Mouse (Mus musculus) gastrocnemius, postnatal 10 days (tissue): ENCODE measurements around the gene Aldh3b1. TPM values are rescaled to one million over a fixed set of nuclear protein-coding genes. Genes with fewer than 3 reads are reported as not detected.

Experiments used
- DNase-seq: peaks from one replicate; pipeline ENCODE4 v3.0.0; 2021; ENCODE audit warnings: mixed read lengths
- total RNA-seq, 2 experiments: library from RNA; stranded (reverse); gene quantifications; 2 replicates each; pipeline ENCODE4 v1.2.3; 2021

The Aldh3b1 gene
- total RNA-seq, 2 experiments from 2014 or later, result 4.2 to 5.7 TPM

DNA sequence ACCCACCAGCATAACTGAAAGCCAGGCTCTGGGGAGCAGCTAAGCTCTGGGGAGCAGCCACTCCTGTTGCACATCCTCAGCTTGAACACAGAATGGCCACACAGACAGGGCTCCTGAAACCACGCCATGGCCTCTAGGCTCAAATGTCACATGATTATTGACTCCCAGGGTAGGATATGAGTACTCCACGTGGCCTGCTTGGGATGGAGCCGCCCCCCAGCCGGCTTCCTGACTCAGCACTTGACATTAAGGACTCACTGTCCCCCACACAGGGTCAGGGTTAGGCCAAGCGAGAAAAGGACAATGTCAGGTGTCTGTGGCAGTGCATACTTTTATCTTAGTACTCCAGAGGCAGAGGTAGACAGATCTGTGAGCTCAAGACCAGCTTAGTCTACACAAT is 19.4 kb downstream of the Aldh3b1 start:
- no peak for DNase-seq

DNA sequence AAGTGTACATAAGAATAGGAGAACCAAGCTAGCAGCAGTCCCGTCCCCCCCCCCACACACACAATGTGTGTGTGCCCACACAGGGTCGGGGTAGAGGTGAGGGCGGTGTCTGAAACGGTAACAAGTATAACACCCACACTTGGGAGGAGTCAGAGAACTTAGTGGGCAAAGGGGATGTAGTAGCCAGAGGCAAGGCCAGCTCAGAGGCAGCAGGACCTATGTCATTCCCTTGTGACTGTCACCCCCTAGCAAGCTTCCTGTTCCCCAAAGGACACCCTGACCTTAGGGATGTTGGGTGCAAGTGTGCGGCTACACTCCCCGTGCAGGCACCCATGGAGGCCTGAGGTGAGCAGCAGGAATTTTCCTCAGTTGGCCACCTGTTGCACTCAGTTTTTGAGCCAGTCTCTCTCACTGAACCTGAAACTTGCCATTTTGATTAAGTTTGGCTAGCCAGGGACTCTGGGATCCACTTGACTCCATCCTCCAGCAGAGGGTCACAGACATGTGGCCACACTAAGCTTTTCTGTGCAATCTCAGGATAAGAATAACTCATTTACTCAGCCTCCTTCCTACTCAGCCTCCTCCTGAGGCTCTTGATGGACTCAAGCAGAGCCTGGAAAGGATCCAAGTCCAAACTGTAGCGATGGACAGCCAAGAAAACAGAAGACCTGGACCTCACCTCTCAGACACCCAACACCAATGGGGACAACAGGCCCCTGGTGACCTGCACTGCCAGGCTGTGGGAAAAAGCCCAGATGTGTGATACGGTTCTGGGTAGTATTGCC is 21.5 kb downstream of the Aldh3b1 start:
- DNase-seq, result no peak

- peak; percentile 74 for DNase-seq
Measured at GRCm38 (mm10) chr19:3906795-3907786, 22.5 kb downstream of the Aldh3b1 start, which contains the start of gene Tcirg1. Gene Tcirg1, minus strand, starts transcription at chr19:3907133.

- no peak for DNase-seq
Measured at GRCm38 (mm10) chr19:3906326-3906725, 23.3 kb downstream of the Aldh3b1 start.

DNA sequence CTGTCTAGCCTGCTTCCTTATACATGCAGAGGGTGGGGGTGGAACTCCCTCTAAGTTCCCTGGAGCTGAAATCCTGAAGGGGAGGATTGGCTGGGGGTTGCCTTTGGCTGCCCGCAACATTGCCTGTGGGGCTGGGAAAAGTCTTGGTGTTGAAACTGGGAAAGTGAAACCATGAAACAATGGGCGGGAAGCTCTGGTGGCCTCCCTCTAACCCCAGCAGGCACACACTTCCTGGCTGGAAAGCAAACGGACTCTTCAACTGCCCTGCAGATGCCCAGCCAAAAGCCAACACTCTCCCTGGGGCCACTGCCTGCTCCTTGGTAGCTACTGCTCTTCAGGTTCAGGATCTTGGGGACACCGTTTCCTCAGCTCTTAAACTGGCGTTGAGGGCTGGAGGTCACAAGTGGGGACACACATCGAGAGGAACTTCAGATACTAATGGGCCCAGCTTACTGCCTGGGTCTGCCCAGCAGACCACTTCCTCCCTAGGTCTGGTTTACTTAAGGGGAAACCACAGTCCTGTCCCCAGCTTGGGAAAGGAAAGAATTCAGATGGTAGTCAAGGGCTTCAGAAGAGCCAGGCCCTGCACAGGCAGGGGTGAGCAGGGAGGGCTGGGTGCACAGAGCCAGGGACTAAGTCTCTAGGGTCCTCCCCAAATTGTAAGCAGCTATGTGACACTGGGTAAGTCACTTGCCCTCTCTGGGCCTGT is 24.2 kb downstream of the Aldh3b1 start:
- DNase-seq, result no peak

GRCm38 (mm10) chr19:3904363-3904675 is 25.3 kb downstream of the Aldh3b1 start:
- no peak for DNase-seq

DNA sequence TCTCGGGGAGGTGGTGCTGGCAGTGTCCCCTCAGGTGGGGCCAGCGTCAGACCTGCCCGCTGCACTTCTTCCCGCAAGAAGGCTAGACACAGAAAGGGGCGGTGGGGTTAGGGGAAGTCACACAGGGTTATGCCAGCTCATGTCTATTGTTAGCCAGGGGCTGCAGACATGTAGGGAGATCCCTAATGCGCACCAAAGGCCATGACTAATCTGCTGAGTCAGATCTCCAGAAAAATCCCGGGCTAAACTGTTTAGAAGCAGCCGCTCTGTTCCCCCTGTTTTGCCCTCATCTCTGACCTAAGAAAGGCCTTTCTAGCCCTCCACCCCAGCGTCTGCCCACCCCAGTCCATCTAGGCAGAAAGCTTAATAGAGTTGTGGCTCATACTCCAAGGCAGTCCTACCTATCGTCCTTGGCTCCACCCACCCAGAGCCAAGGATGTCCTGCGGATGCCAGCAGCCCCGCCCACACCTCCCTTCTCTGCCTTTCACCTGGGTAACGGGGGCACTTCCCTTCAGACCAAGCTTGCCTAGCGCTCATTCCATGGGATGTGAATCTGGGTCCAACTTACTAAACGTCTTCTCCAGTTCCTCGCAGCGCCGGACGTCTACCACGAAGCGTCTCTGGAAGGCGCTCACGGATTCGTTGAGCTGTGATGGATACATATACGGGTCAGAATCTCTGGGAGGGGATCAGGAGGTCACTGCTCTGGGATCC is 25.8 kb downstream of the Aldh3b1 start:
- DNase-seq, result no peak

DNA sequence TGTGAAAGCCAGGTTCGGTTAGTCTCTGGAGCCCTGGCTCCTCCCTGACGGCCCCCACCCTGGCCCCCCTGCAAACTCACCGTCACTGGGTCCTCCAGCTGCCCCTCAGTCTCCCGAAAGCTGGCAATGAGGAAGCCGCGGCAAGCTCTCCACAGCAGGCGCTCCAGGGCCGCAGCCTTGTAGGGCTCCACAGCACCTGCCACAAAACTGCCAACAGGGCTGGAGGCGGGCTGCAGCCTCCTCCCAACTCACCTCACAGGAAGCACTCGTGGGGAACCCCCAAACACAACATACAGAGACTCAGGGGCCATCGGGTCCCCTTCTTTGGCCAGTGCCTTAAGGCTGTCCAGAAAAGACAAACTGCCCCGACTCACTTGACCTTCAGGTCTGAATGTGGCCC is 26.6 kb downstream of the Aldh3b1 start:
- no peak for DNase-seq

DNA sequence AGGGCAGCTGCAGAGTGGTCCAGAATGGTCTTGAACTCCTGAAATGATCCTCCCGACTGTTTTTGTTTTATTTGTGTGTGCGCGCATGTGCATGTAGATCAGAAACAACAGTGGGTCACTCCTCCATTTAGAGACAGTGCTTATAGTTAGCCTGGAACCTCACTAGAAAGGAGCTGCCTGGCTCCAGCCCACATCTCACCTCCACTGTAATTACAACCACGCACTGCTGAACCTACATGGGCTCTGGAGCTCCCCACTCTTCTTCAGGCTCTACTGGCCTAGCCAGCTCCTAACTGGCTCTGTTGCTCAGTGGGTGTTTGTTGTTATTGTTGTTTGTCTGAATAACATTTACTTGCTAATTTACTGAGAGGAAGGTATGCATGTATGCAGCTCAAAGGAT is 30.0 kb downstream of the Aldh3b1 start:
- no peak for DNase-seq

GRCm38 (mm10) chr19:3898952-3899351 is 30.7 kb downstream of the Aldh3b1 start:
- DNase-seq, result no peak

GRCm38 (mm10) chr19:3897557-3897956 is 32.1 kb downstream of the Aldh3b1 start:
- no peak for DNase-seq

DNA sequence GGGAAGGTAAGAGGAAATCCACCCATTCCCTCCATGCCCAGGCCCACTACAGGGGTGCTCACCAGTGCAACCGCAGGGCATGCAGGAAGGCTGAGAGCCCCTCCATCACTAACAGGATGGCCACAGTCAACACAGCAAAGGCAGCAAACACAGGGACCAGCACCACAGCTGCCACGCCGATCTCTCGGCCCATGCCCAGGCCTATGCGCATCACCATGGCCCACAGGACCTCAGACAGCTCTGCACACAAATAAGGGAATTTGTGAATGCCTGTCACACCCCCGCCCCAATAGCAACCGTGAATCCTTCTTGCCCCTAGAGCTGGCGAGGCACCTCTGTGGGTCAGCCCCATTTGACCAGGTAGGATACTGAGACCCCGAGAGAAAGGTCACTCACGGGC is 33.4 kb downstream of the Aldh3b1 start:
- DNase-seq, result no peak

- no peak for DNase-seq
Measured at GRCm38 (mm10) chr19:3895171-3895631, 34.4 kb downstream of the Aldh3b1 start.

DNA sequence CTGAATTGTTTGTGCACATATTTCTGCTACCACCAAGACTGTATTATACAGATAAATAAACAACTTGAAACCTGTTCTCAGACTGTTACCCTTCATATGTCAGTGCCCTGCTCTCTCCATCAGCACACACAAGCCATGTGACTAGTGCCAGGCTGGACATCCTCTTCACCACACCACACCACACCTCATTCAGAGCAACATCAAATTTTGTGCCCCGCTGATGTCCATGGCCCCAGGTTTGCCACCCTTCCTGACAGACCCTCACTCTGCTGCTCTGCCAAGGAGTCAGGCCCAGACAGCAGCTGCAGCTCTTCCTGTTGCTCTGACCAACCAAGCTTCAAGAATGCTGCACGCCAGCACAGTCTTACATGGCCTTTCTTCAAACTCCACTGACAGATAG is 35.3 kb downstream of the Aldh3b1 start:
- no peak for DNase-seq

DNA sequence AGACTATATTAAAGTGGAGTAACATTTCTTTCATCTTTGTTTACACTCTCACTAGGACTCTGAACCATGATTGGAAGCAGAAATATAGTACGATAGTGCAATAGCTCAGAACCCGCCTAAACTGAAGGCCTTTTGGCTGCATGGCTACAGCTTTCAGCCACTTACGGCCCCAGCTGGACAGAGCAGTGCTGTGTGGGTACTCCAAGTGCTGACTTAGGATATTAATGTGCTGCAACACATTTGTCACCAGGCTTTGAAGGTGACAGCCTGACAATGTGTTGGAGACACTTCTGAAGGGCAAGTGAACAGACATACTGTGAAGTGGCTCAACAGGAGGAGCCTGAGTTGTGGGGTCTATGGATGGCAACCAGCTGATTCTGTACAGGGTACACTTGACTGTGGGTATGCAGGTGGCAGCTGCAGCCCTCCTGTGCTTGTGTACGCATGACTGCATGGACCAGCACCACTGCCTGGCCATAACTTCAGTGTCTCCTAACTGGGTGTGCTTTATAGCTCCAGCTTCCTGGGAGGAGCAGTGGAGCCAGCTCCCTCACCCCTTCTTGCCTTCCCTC is 36.0 kb downstream of the Aldh3b1 start:
- DNase-seq, result no peak

GRCm38 (mm10) chr19:3890181-3890580 is 39.4 kb downstream of the Aldh3b1 start:
- DNase-seq, result no peak

- DNase-seq, result no peak
Measured at GRCm38 (mm10) chr19:3889096-3889495, 40.5 kb downstream of the Aldh3b1 start.

GRCm38 (mm10) chr19:3884325-3884990 is 45.1 kb downstream of the Aldh3b1 start:
- DNase-seq, result no peak

- no peak for DNase-seq
Measured at GRCm38 (mm10) chr19:3882214-3882613, 47.4 kb downstream of the Aldh3b1 start.

GRCm38 (mm10) chr19:3880054-3880848 is 49.4 kb downstream of the Aldh3b1 start:
- no peak for DNase-seq
